Mouse (Mus musculus): ENCODE measurements around the gene Slc25a35. TPM values are rescaled to one million over a fixed set of nuclear protein-coding genes. Genes with fewer than 3 reads are reported as not detected.
"Not testable (repeated sequence)": the region's sequence is repeated elsewhere in the genome, so short reads cannot be mapped to it uniquely, and the experiment has no call there.

The Slc25a35 gene
- polyA plus RNA-seq, 1 experiment from 2014 or later, result 2.1 TPM

- WGBS, result 33% methylated on average over 4 of the region's 4 CpGs
- ATAC-seq (ENCODE audit: insufficient read depth, low FRiP score, low TSS enrichment), result no peak
- no peaks in the 10 kb centered on the region for H3K4me1 ChIP-seq (ENCODE audit: control insufficient read depth, insufficient read depth, low read length)
- H3K27me3 ChIP-seq (ENCODE audit: control insufficient read depth, insufficient read depth, low read length), result no peaks in the 10 kb centered on the region
- no peak overlapping the region for H3K4me2 ChIP-seq (ENCODE audit: low read depth)
- DNase-seq (ENCODE audit: low spot score), result peak; percentile 79
- H3K36me3 ChIP-seq (ENCODE audit: control insufficient read depth, insufficient read depth, low read length), result peaks cover under 1% of the 10 kb centered on the region; the same call in 1 of the 2 replicates
- no peaks in the 10 kb centered on the region for H3K9me3 ChIP-seq (ENCODE audit: control insufficient read depth, low read length)
- no peak overlapping the region for H3K4me3 ChIP-seq (ENCODE audit: low read depth, low read length)
- H3K9ac ChIP-seq (ENCODE audit: low read length), result no peak overlapping the region
- H3K27ac ChIP-seq (ENCODE audit: low read depth, low read length), result no peak overlapping the region
Measured at GRCm38 (mm10) chr11:68982639-68983369, 14.9 kb downstream of the Slc25a35 start.

GRCm38 (mm10) chr11:68987365-68987882 is 19.5 kb downstream of the Slc25a35 start:
- Histone ChIP-seq H3K4me1 (ENCODE audit: control insufficient read depth, insufficient read depth, low read length) (no peaks in the 10 kb centered on the region), H3K27ac (ENCODE audit: low read depth, low read length) (no peak overlapping the region), H3K4me3 (ENCODE audit: low read depth, low read length) (no peak overlapping the region), H3K9me3 (ENCODE audit: control insufficient read depth, low read length) (no peaks in the 10 kb centered on the region), H3K27me3 (ENCODE audit: control insufficient read depth, insufficient read depth, low read length) (no peaks in the 10 kb centered on the region), H3K36me3 (ENCODE audit: control insufficient read depth, insufficient read depth, low read length) (peaks cover 30% of the 10 kb centered on the region), H3K9ac (ENCODE audit: low read length) (no peak overlapping the region), H3K4me2 (ENCODE audit: low read depth) (no peak overlapping the region)
- DNase-seq (ENCODE audit: low spot score), result no peak
- WGBS, result 87% methylated on average over 11 of the region's 11 CpGs
- ATAC-seq (ENCODE audit: insufficient read depth, low FRiP score, low TSS enrichment), result no peak

- no peaks in the 10 kb centered on the region for H3K4me1 ChIP-seq (ENCODE audit: control insufficient read depth, insufficient read depth, low read length)
- peaks cover 36% of the 10 kb centered on the region for H3K36me3 ChIP-seq (ENCODE audit: control insufficient read depth, insufficient read depth, low read length)
- no peak overlapping the region for H3K27ac ChIP-seq (ENCODE audit: low read depth, low read length)
- no peaks in the 10 kb centered on the region for H3K9me3 ChIP-seq (ENCODE audit: control insufficient read depth, low read length)
- 92% methylated on average over 17 of the region's 17 CpGs for WGBS
- DNase-seq (ENCODE audit: low spot score) (no peak), ATAC-seq (ENCODE audit: insufficient read depth, low FRiP score, low TSS enrichment) (no peak)
- H3K4me3 ChIP-seq (ENCODE audit: low read depth, low read length), result no peak overlapping the region
- no peak overlapping the region for H3K4me2 ChIP-seq (ENCODE audit: low read depth)
- no peak overlapping the region for H3K9ac ChIP-seq (ENCODE audit: low read length)
- H3K27me3 ChIP-seq (ENCODE audit: control insufficient read depth, insufficient read depth, low read length), result no peaks in the 10 kb centered on the region
Measured at GRCm38 (mm10) chr11:68988341-68988740, 20.4 kb downstream of the Slc25a35 start.

GRCm38 (mm10) chr11:68993122-68993521 is 25.2 kb downstream of the Slc25a35 start:
- H3K27me3 ChIP-seq (ENCODE audit: control insufficient read depth, insufficient read depth, low read length), result no peaks in the 10 kb centered on the region
- ATAC-seq (ENCODE audit: insufficient read depth, low FRiP score, low TSS enrichment) (no peak), DNase-seq (ENCODE audit: low spot score) (no peak)
- H3K4me1 ChIP-seq (ENCODE audit: control insufficient read depth, insufficient read depth, low read length), result no peaks in the 10 kb centered on the region
- H3K4me2 ChIP-seq (ENCODE audit: low read depth), result no peak overlapping the region
- WGBS, result 89% methylated on average over 7 of the region's 7 CpGs
- no peak overlapping the region for H3K27ac ChIP-seq (ENCODE audit: low read depth, low read length)
- H3K36me3 ChIP-seq (ENCODE audit: control insufficient read depth, insufficient read depth, low read length), result peaks cover 48% of the 10 kb centered on the region
- no peak overlapping the region for H3K9ac ChIP-seq (ENCODE audit: low read length)
- H3K4me3 ChIP-seq (ENCODE audit: low read depth, low read length), result no peak overlapping the region
- no peaks in the 10 kb centered on the region for H3K9me3 ChIP-seq (ENCODE audit: control insufficient read depth, low read length)

- Histone ChIP-seq H3K27ac (ENCODE audit: low read depth, low read length) (no peak overlapping the region), H3K9me3 (ENCODE audit: control insufficient read depth, low read length) (no peaks in the 10 kb centered on the region), H3K27me3 (ENCODE audit: control insufficient read depth, insufficient read depth, low read length) (no peaks in the 10 kb centered on the region), H3K9ac (ENCODE audit: low read length) (no peak overlapping the region), H3K4me1 (ENCODE audit: control insufficient read depth, insufficient read depth, low read length) (no peaks in the 10 kb centered on the region), H3K4me2 (ENCODE audit: low read depth) (no peak overlapping the region), H3K36me3 (ENCODE audit: control insufficient read depth, insufficient read depth, low read length) (peaks cover 48% of the 10 kb centered on the region), H3K4me3 (ENCODE audit: low read depth, low read length) (no peak overlapping the region)
- ATAC-seq (ENCODE audit: insufficient read depth, low FRiP score, low TSS enrichment), result no peak
- DNase-seq (ENCODE audit: low spot score), result no peak
- 96% methylated on average over 3 of the region's 3 CpGs for WGBS
Measured at GRCm38 (mm10) chr11:68994377-68994776, 26.4 kb downstream of the Slc25a35 start.

- no peaks in the 10 kb centered on the region for H3K27me3 ChIP-seq (ENCODE audit: control insufficient read depth, insufficient read depth, low read length)
- no peak overlapping the region for H3K27ac ChIP-seq (ENCODE audit: low read depth, low read length)
- no peak overlapping the region for H3K9ac ChIP-seq (ENCODE audit: low read length)
- WGBS, result 96% methylated on average over 4 of the region's 4 CpGs
- no peak for DNase-seq (ENCODE audit: low spot score)
- no peaks in the 10 kb centered on the region for H3K4me1 ChIP-seq (ENCODE audit: control insufficient read depth, insufficient read depth, low read length)
- no peak overlapping the region for H3K4me2 ChIP-seq (ENCODE audit: low read depth)
- H3K4me3 ChIP-seq (ENCODE audit: low read depth, low read length), result no peak overlapping the region
- H3K36me3 ChIP-seq (ENCODE audit: control insufficient read depth, insufficient read depth, low read length), result peaks cover 40% of the 10 kb centered on the region
- no peaks in the 10 kb centered on the region for H3K9me3 ChIP-seq (ENCODE audit: control insufficient read depth, low read length)
- ATAC-seq (ENCODE audit: insufficient read depth, low FRiP score, low TSS enrichment), result no peak
Measured at GRCm38 (mm10) chr11:68997080-68997479, 29.1 kb downstream of the Slc25a35 start.

GRCm38 (mm10) chr11:69002782-69003181 is 34.9 kb downstream of the Slc25a35 start:
- not testable (repeated sequence) for H3K4me3 ChIP-seq (ENCODE audit: low read depth, low read length); H3K9me3 ChIP-seq (ENCODE audit: control insufficient read depth, low read length); H3K4me2 ChIP-seq (ENCODE audit: low read depth); H3K4me1 ChIP-seq (ENCODE audit: control insufficient read depth, insufficient read depth, low read length); H3K27ac ChIP-seq (ENCODE audit: low read depth, low read length); DNase-seq (ENCODE audit: low spot score); ATAC-seq (ENCODE audit: insufficient read depth, low FRiP score, low TSS enrichment); H3K9ac ChIP-seq (ENCODE audit: low read length); H3K27me3 ChIP-seq (ENCODE audit: control insufficient read depth, insufficient read depth, low read length)
- peaks cover 19% of the 10 kb centered on the region for H3K36me3 ChIP-seq (ENCODE audit: control insufficient read depth, insufficient read depth, low read length)
- WGBS, result 93% methylated on average over 4 of the region's 4 CpGs

- Histone ChIP-seq H3K4me3 (ENCODE audit: low read depth, low read length) (no peak overlapping the region), H3K27me3 (ENCODE audit: control insufficient read depth, insufficient read depth, low read length) (no peaks in the 10 kb centered on the region), H3K4me1 (ENCODE audit: control insufficient read depth, insufficient read depth, low read length) (peaks cover 4% of the 10 kb centered on the region; the same call in 1 of the 2 replicates), H3K4me2 (ENCODE audit: low read depth) (no peak overlapping the region), H3K9me3 (ENCODE audit: control insufficient read depth, low read length) (no peaks in the 10 kb centered on the region), H3K9ac (ENCODE audit: low read length) (no peak overlapping the region), H3K36me3 (ENCODE audit: control insufficient read depth, insufficient read depth, low read length) (peaks cover 18% of the 10 kb centered on the region), H3K27ac (ENCODE audit: low read depth, low read length) (no peak overlapping the region)
- no peak for DNase-seq (ENCODE audit: low spot score)
- WGBS, result 76% methylated on average over 4 of the region's 4 CpGs
- ATAC-seq (ENCODE audit: insufficient read depth, low FRiP score, low TSS enrichment), result no peak
Measured at GRCm38 (mm10) chr11:69003592-69003991, 35.7 kb downstream of the Slc25a35 start.

- H3K9me3 ChIP-seq (ENCODE audit: control insufficient read depth, low read length), result no peaks in the 10 kb centered on the region
Measured at GRCm38 (mm10) chr11:69005193-69005592, 37.3 kb downstream of the Slc25a35 start.

More at GRCm38 (mm10) chr11:69005193-69005592, 37.3 kb downstream of the Slc25a35 start:
- Histone ChIP-seq H3K9ac (ENCODE audit: low read length) (no peak overlapping the region), H3K4me1 (ENCODE audit: control insufficient read depth, insufficient read depth, low read length) (peaks cover 4% of the 10 kb centered on the region; the same call in 1 of the 2 replicates), H3K27me3 (ENCODE audit: control insufficient read depth, insufficient read depth, low read length) (no peaks in the 10 kb centered on the region), H3K4me2 (ENCODE audit: low read depth) (no peak overlapping the region), H3K27ac (ENCODE audit: low read depth, low read length) (no peak overlapping the region), H3K4me3 (ENCODE audit: low read depth, low read length) (no peak overlapping the region), H3K36me3 (ENCODE audit: control insufficient read depth, insufficient read depth, low read length) (peaks cover 12% of the 10 kb centered on the region)
- no peak for ATAC-seq (ENCODE audit: insufficient read depth, low FRiP score, low TSS enrichment)
- DNase-seq (ENCODE audit: low spot score), result no peak
- 89% methylated on average over 7 of the region's 7 CpGs for WGBS

Data from neural tube, embryonic 11.5 days (tissue).